Mouse (Mus musculus) lung, postnatal 0 days (tissue): ENCODE data around the gene H13.

Source experiments
- CTCF ChIP-seq: IDR thresholded peaks from 2 replicates; pipeline ENCODE4 v1.5.1; 2016; ENCODE audit warnings: antibody characterized with exemption, mild to moderate bottlenecking
- EP300 ChIP-seq: IDR thresholded peaks from 2 replicates; pipeline ENCODE4 v1.6.1; 2016; ENCODE audit warnings: antibody characterized with exemption, mild to moderate bottlenecking, control low read depth

DNA sequence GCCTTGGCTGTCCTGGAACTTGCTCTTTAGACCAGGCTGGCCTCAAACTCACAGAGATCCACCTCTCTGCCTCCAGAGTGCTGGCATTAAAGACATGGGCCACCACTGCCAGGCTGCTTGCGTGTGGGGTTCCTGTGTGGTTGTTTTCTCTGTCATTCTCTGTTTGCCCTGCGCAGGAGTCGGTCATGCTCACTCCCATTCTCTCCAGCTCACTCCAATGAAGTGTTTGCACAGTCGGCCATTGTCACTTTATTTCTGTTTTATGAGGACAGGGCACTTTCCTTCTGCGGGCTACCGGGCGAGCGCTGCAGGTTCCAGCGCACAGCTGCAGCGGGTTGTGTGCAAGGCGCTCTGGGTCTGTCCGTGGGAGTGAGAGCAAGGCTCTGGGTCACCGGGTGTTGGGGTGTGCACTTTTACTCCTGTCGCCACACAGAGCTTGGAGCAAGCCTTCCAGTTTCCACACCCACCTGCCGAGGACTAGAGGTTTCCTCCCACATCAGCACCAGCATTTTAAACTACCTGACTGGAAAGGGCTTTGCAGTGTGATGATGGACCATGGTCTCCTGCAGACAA is 56.0 kb downstream of the H13 start:
- no peak for TF ChIP-seq EP300
- TF ChIP-seq CTCF, result no peak
